Mouse (Mus musculus): ENCODE data around the gene Vmn1r100. TPM values are rescaled to one million over a fixed set of nuclear protein-coding genes. Genes with fewer than 3 reads are reported as not detected.
"Not testable (repeated sequence)": the region's sequence is repeated elsewhere in the genome, so short reads cannot be mapped to it uniquely, and the experiment has no call there.

Vmn1r100 gene
- not detected in 2 replicates for polyA plus RNA-seq (2012; rRNA removed)
- not detected in 2 replicates for polyA plus RNA-seq (2014; fragmentation: Nextera tagmentation; extraction: Ambion mirVana)

DNA sequence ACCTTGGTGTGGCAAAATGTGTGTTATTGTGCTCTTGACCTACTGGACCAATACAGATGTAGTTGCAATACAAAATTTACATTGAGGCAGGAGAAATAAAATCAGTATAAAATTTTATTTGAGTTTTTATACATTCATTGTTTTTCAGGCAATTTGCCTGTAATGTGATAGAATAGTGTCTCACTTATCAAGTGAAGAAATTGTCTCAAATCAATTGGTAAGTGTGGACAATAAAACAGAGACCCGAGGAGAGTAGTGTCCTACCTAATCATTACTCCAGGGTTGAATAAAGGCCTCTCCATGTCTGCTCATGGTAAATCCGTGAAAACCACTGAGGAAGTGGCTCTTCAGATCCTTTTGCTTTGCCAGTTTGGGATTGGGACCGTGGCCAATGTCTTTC is at the start of gene Vmn1r100:
TSS of gene Vmn1r100 (plus strand) at position 301 of the 400 bp plus-strand sequence.
- not testable (repeated sequence) for H3K4me3 ChIP-seq (replicated peaks; ENCODE audit: low read length); ATAC-seq (ENCODE audit: low FRiP score, low read depth); H3K27ac ChIP-seq (replicated peaks; ENCODE audit: low read depth, low read length); H3K36me3 ChIP-seq (ENCODE audit: control insufficient read depth, insufficient read depth, low read length); H3K27me3 ChIP-seq (ENCODE audit: control insufficient read depth, insufficient read depth, low read length); H3K4me1 ChIP-seq (ENCODE audit: control insufficient read depth, insufficient read depth, low read length); H3K9me3 ChIP-seq (ENCODE audit: control insufficient read depth, low read length); H3K9ac ChIP-seq (ENCODE audit: low read depth, low read length, severe bottlenecking); H3K4me2 ChIP-seq (replicated peaks; ENCODE audit: low read depth, low read length, severe bottlenecking); DNase-seq (ENCODE audit: low spot score)
- no CpG with 5 or more reads among the region's 3 CpGs for WGBS

GRCm38 (mm10) chr7:20375310-20375709 is 42.4 kb upstream of the Vmn1r100 start, which contains the start of gene Gm5728:
TSS of gene Gm5728 (minus strand) at chr7:20375410.
- not testable (repeated sequence) for H3K4me2 ChIP-seq (replicated peaks; ENCODE audit: low read depth, low read length, severe bottlenecking); H3K9me3 ChIP-seq (ENCODE audit: control insufficient read depth, low read length); H3K4me1 ChIP-seq (ENCODE audit: control insufficient read depth, insufficient read depth, low read length); H3K27me3 ChIP-seq (ENCODE audit: control insufficient read depth, insufficient read depth, low read length); H3K4me3 ChIP-seq (replicated peaks; ENCODE audit: low read length); H3K9ac ChIP-seq (ENCODE audit: low read depth, low read length, severe bottlenecking); DNase-seq (ENCODE audit: low spot score); H3K27ac ChIP-seq (replicated peaks; ENCODE audit: low read depth, low read length); ATAC-seq (ENCODE audit: low FRiP score, low read depth); H3K36me3 ChIP-seq (ENCODE audit: control insufficient read depth, insufficient read depth, low read length)
- WGBS: no CpG with 5 or more reads among the region's 1 CpGs

DNA sequence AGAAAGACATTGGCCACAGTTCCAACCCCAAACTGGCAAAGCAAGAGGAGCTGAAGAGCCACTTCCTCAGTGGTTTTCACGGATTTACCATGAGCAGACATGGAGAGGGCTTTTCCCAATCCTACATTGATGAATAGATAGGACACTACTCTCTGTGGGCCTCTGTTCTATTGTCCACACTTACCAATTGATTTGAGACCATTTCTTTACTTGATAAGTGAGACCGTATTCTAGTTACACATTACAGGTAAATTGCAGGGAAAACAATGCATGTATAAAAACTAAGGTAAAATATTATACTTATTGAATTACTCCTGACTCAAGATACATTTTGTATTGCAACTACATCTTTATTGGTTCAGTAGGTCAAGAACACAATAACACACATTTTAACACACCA is 24.8 kb downstream of the Vmn1r100 start, which contains the start of gene Vmn1r101:
TSS of gene Vmn1r101 (minus strand) at position 101 of the 400 bp plus-strand sequence.
- ATAC-seq (ENCODE audit: low FRiP score, low read depth); H3K4me1 ChIP-seq (ENCODE audit: control insufficient read depth, insufficient read depth, low read length); DNase-seq (ENCODE audit: low spot score); H3K9ac ChIP-seq (ENCODE audit: low read depth, low read length, severe bottlenecking); H3K4me2 ChIP-seq (replicated peaks; ENCODE audit: low read depth, low read length, severe bottlenecking); H3K36me3 ChIP-seq (ENCODE audit: control insufficient read depth, insufficient read depth, low read length); H3K9me3 ChIP-seq (ENCODE audit: control insufficient read depth, low read length); H3K4me3 ChIP-seq (replicated peaks; ENCODE audit: low read length); H3K27ac ChIP-seq (replicated peaks; ENCODE audit: low read depth, low read length); H3K27me3 ChIP-seq (ENCODE audit: control insufficient read depth, insufficient read depth, low read length): not testable (repeated sequence)
- no CpG with 5 or more reads among the region's 2 CpGs for WGBS

Other genes with a start within 250 kb of the Vmn1r100 start
- not detected in 2 replicates for gene Vmn1r94, start 249.6 kb upstream of the Vmn1r100 start, polyA plus RNA-seq (2012; rRNA removed)
- not detected in 2 replicates for gene Vmn1r94, start 249.6 kb upstream of the Vmn1r100 start, polyA plus RNA-seq (2014; fragmentation: Nextera tagmentation; extraction: Ambion mirVana)
- gene Vmn1r95, start 224.2 kb upstream of the Vmn1r100 start, polyA plus RNA-seq (2012; rRNA removed): not detected in 2 replicates
- gene Vmn1r95, start 224.2 kb upstream of the Vmn1r100 start, polyA plus RNA-seq (2014; fragmentation: Nextera tagmentation; extraction: Ambion mirVana): not detected in 2 replicates
- gene Gm6164, start 212.3 kb upstream of the Vmn1r100 start, polyA plus RNA-seq (2012; rRNA removed): not detected in 2 replicates
- gene Gm6164, start 212.3 kb upstream of the Vmn1r100 start, polyA plus RNA-seq (2014; fragmentation: Nextera tagmentation; extraction: Ambion mirVana): not detected in 2 replicates
- gene Gm4498, start 184.1 kb upstream of the Vmn1r100 start, polyA plus RNA-seq (2012; rRNA removed): not detected in 2 replicates
- gene Gm4498, start 184.1 kb upstream of the Vmn1r100 start, polyA plus RNA-seq (2014; fragmentation: Nextera tagmentation; extraction: Ambion mirVana): not detected in 2 replicates
- gene Gm5890, start 155.1 kb upstream of the Vmn1r100 start, polyA plus RNA-seq (2012; rRNA removed): not detected in 2 replicates
- gene Gm5890, start 155.1 kb upstream of the Vmn1r100 start, polyA plus RNA-seq (2014; fragmentation: Nextera tagmentation; extraction: Ambion mirVana): not detected in 2 replicates
- not detected in 2 replicates for gene Gm4133, start 83.9 kb upstream of the Vmn1r100 start, polyA plus RNA-seq (2012; rRNA removed)
- gene Gm4133, start 83.9 kb upstream of the Vmn1r100 start, polyA plus RNA-seq (2014; fragmentation: Nextera tagmentation; extraction: Ambion mirVana): not detected in 2 replicates
- gene Gm5728, start 42.5 kb upstream of the Vmn1r100 start, polyA plus RNA-seq (2012; rRNA removed): not detected in 2 replicates
- not detected in 2 replicates for gene Gm5728, start 42.5 kb upstream of the Vmn1r100 start, polyA plus RNA-seq (2014; fragmentation: Nextera tagmentation; extraction: Ambion mirVana)
- not detected in 2 replicates for gene Vmn1r101, start 24.7 kb downstream of the Vmn1r100 start, polyA plus RNA-seq (2012; rRNA removed)
- gene Vmn1r101, start 24.7 kb downstream of the Vmn1r100 start, polyA plus RNA-seq (2014; fragmentation: Nextera tagmentation; extraction: Ambion mirVana): not detected in 2 replicates
- not detected in 2 replicates for gene Gm10670, start 57.0 kb downstream of the Vmn1r100 start, polyA plus RNA-seq (2012; rRNA removed)
- not detected in 2 replicates for gene Gm10670, start 57.0 kb downstream of the Vmn1r100 start, polyA plus RNA-seq (2014; fragmentation: Nextera tagmentation; extraction: Ambion mirVana)
- not detected in 2 replicates for gene Vmn1r103, start 92.6 kb downstream of the Vmn1r100 start, polyA plus RNA-seq (2012; rRNA removed)
- gene Vmn1r103, start 92.6 kb downstream of the Vmn1r100 start, polyA plus RNA-seq (2014; fragmentation: Nextera tagmentation; extraction: Ambion mirVana): not detected in 2 replicates
- gene Vmn1r104, start 115.9 kb downstream of the Vmn1r100 start, polyA plus RNA-seq (2012; rRNA removed): not detected in 2 replicates
- not detected in 2 replicates for gene Vmn1r104, start 115.9 kb downstream of the Vmn1r100 start, polyA plus RNA-seq (2014; fragmentation: Nextera tagmentation; extraction: Ambion mirVana)
- not detected in 2 replicates for gene Gm5726, start 127.8 kb downstream of the Vmn1r100 start, polyA plus RNA-seq (2012; rRNA removed)
- not detected in 2 replicates for gene Gm5726, start 127.8 kb downstream of the Vmn1r100 start, polyA plus RNA-seq (2014; fragmentation: Nextera tagmentation; extraction: Ambion mirVana)
- gene Gm4141, start 158.3 kb downstream of the Vmn1r100 start, polyA plus RNA-seq (2012; rRNA removed): not detected in 2 replicates
- gene Gm4141, start 158.3 kb downstream of the Vmn1r100 start, polyA plus RNA-seq (2014; fragmentation: Nextera tagmentation; extraction: Ambion mirVana): not detected in 2 replicates
- not detected in 2 replicates for gene Gm4513, start 181.1 kb downstream of the Vmn1r100 start, polyA plus RNA-seq (2012; rRNA removed)
- not detected in 2 replicates for gene Gm4513, start 181.1 kb downstream of the Vmn1r100 start, polyA plus RNA-seq (2014; fragmentation: Nextera tagmentation; extraction: Ambion mirVana)